Mouse (Mus musculus): ENCODE measurements around the gene Spata32. TPM values are rescaled to one million over a fixed set of nuclear protein-coding genes. Genes with fewer than 3 reads are reported as not detected.
"Not testable (repeated sequence)": the region's sequence is repeated elsewhere in the genome, so short reads cannot be mapped to it uniquely, and the experiment has no call there.

The Spata32 gene
- total RNA-seq, 2 experiments from 2014 or later = 1.7 to 2.9 TPM

GRCm38 (mm10) chr11:103244856-103245255, 26.6 kb upstream of the Spata32 start:
- intact Hi-C loops (cut with DNase I) = loop anchor here (5.0 kb wide), 1 partner anchor 82 kb away; no protein-coding TSS in a partner anchor
- Histone ChIP-seq H3K27ac (no peak overlapping the region), H3K4me3 (no peak overlapping the region)
- TF ChIP-seq CTCF (IDR thresholded peaks at IDR 0.05) = no peak
- no peak for DNase-seq (ENCODE audit: extremely low spot score in 1 of 2, low spot score in 2 of 2)

GRCm38 (mm10) chr11:103240740-103241139, 22.5 kb upstream of the Spata32 start:
- Histone ChIP-seq H3K27ac (no peak overlapping the region), H3K4me3 (no peak overlapping the region)
- no peak for DNase-seq (ENCODE audit: extremely low spot score in 1 of 2, low spot score in 2 of 2)
- intact Hi-C loops (cut with DNase I) = no loop called here
- no peak for TF ChIP-seq CTCF (IDR thresholded peaks at IDR 0.05)

GRCm38 (mm10) chr11:103237757-103238156, 19.5 kb upstream of the Spata32 start:
- Histone ChIP-seq H3K4me3 (no peak overlapping the region), H3K27ac (no peak overlapping the region)
- intact Hi-C loops (cut with DNase I) = no loop called here
- DNase-seq (ENCODE audit: extremely low spot score in 1 of 2, low spot score in 2 of 2) = no peak
- TF ChIP-seq CTCF (IDR thresholded peaks at IDR 0.05) = peak; percentile 21

GRCm38 (mm10) chr11:103236903-103237302, 18.7 kb upstream of the Spata32 start:
- no peak for TF ChIP-seq CTCF (IDR thresholded peaks at IDR 0.05)
- intact Hi-C loops (cut with DNase I) = no loop called here
- Histone ChIP-seq H3K4me3 (no peak overlapping the region), H3K27ac (no peak overlapping the region)
- DNase-seq (ENCODE audit: extremely low spot score in 1 of 2, low spot score in 2 of 2) = no peak

GRCm38 (mm10) chr11:103236431-103236830, 18.2 kb upstream of the Spata32 start:
- no peak overlapping the region for H3K4me3 ChIP-seq
- intact Hi-C loops (cut with DNase I) = no loop called here
- no peak overlapping the region for H3K27ac ChIP-seq
- no peak for DNase-seq (ENCODE audit: extremely low spot score in 1 of 2, low spot score in 2 of 2)
- no peak for TF ChIP-seq CTCF (IDR thresholded peaks at IDR 0.05)

- no peak for TF ChIP-seq CTCF (IDR thresholded peaks at IDR 0.05)
- DNase-seq (ENCODE audit: extremely low spot score in 1 of 2, low spot score in 2 of 2) = no peak
- Histone ChIP-seq H3K4me3 (no peak overlapping the region), H3K27ac (no peak overlapping the region)
- intact Hi-C loops (cut with DNase I) = no loop called here
Observed at GRCm38 (mm10) chr11:103235702-103236101, 17.5 kb upstream of the Spata32 start.

GRCm38 (mm10) chr11:103234447-103234846, 16.2 kb upstream of the Spata32 start:
- no peak overlapping the region for H3K27ac ChIP-seq
- DNase-seq (ENCODE audit: extremely low spot score in 1 of 2, low spot score in 2 of 2) = no peak
- intact Hi-C loops (cut with DNase I) = no loop called here

GRCm38 (mm10) chr11:103232966-103233365, 14.7 kb upstream of the Spata32 start:
- TF ChIP-seq CTCF (IDR thresholded peaks at IDR 0.05) = peak; percentile 91
- Histone ChIP-seq H3K27ac (no peak overlapping the region), H3K4me3 (no peak overlapping the region)
- DNase-seq (ENCODE audit: extremely low spot score in 1 of 2, low spot score in 2 of 2) = peak; percentile 77 to 78
- intact Hi-C loops (cut with DNase I) = loop anchor here (1.0 kb wide), 2 partner anchors 34 to 92 kb away; partner anchors contain the start of gene Map3k14

More at GRCm38 (mm10) chr11:103234447-103234846, 16.2 kb upstream of the Spata32 start:
- no peak for TF ChIP-seq CTCF (IDR thresholded peaks at IDR 0.05)
- H3K4me3 ChIP-seq = no peak overlapping the region

GRCm38 (mm10) chr11:103231367-103231766, 13.1 kb upstream of the Spata32 start:
- intact Hi-C loops (cut with DNase I) = no loop called here
- Histone ChIP-seq H3K4me3 (no peak overlapping the region), H3K27ac (no peak overlapping the region)
- DNase-seq (ENCODE audit: extremely low spot score in 1 of 2, low spot score in 2 of 2) = no peak
- TF ChIP-seq CTCF (IDR thresholded peaks at IDR 0.05) = no peak

GRCm38 (mm10) chr11:103230626-103231025, 12.4 kb upstream of the Spata32 start:
- no peak for TF ChIP-seq CTCF (IDR thresholded peaks at IDR 0.05)
- H3K27ac ChIP-seq = no peak overlapping the region
- DNase-seq (ENCODE audit: extremely low spot score in 1 of 2, low spot score in 2 of 2) = no peak
- no peak overlapping the region for H3K4me3 ChIP-seq
- intact Hi-C loops (cut with DNase I) = no loop called here

- no peak for DNase-seq (ENCODE audit: extremely low spot score in 1 of 2, low spot score in 2 of 2)
- intact Hi-C loops (cut with DNase I) = no loop called here
- TF ChIP-seq CTCF (IDR thresholded peaks at IDR 0.05) = peak; percentile 21
- H3K27ac ChIP-seq = no peak overlapping the region
- no peak overlapping the region for H3K4me3 ChIP-seq
Observed at GRCm38 (mm10) chr11:103229608-103230007, 11.4 kb upstream of the Spata32 start.

GRCm38 (mm10) chr11:103223951-103224456, 5.8 kb upstream of the Spata32 start:
- no peak overlapping the region for H3K4me3 ChIP-seq
- TF ChIP-seq CTCF (IDR thresholded peaks at IDR 0.05) = no peak
- intact Hi-C loops (cut with DNase I) = no loop called here
- peak overlapping the region; percentile 84 for H3K27ac ChIP-seq
- DNase-seq (ENCODE audit: extremely low spot score in 1 of 2, low spot score in 2 of 2) = no peak

- DNase-seq (ENCODE audit: extremely low spot score in 1 of 2, low spot score in 2 of 2) = peak in 1 of 2 experiments; percentile 30
- intact Hi-C loops (cut with DNase I) = no loop called here
- peak overlapping the region; percentile 84 for H3K27ac ChIP-seq
- H3K4me3 ChIP-seq = no peak overlapping the region
- TF ChIP-seq CTCF (IDR thresholded peaks at IDR 0.05) = no peak
Observed at GRCm38 (mm10) chr11:103223444-103223843, 5.2 kb upstream of the Spata32 start.

- DNase-seq (ENCODE audit: extremely low spot score in 1 of 2, low spot score in 2 of 2); intact Hi-C loops (cut with DNase I); H3K27ac ChIP-seq; H3K4me3 ChIP-seq: not testable (repeated sequence)
Observed at GRCm38 (mm10) chr11:103222718-103223117, 4.5 kb upstream of the Spata32 start.

Data from left cerebral cortex, adult 2 months (tissue).